Mouse (Mus musculus) intestine, embryonic 14.5 days (tissue): ENCODE measurements around the gene H2afx. TPM values are rescaled to one million over a fixed set of nuclear protein-coding genes. Genes with fewer than 3 reads are reported as not detected.
"Not testable (repeated sequence)": the region's sequence is repeated elsewhere in the genome, so short reads cannot be mapped to it uniquely, and the experiment has no call there.

Experiments
- ATAC-seq: fragments of 200-750 bp; cut with Nextera tagmentation; replicated peaks from 2 replicates; pipeline ENCODE4 v1.8.0; 2017; ENCODE audit warnings: low read depth, moderate number of reproducible peaks, moderate TSS enrichment, moderate library complexity; ENCODE audit not compliant: low FRiP score, low TSS enrichment
- DNase-seq: peaks from one replicate; pipeline ENCODE4 v3.0.0-alpha.2; 2018; ENCODE audit warnings: low spot score
- H3K27ac ChIP-seq: fragments of 300-500 bp; sonication (generic); 2 replicates; pipeline ENCODE4 v1.5.1; 2014; ENCODE audit warnings: low read depth, mild to moderate bottlenecking, control low read depth
- H3K27me3 ChIP-seq: fragments of 300-500 bp; sonication (generic); replicated peaks from 2 replicates; pipeline ENCODE4 v1.6.1; 2014; ENCODE audit warnings: low read length, control low read depth; ENCODE audit not compliant: control insufficient read depth, insufficient read depth
- H3K36me3 ChIP-seq: fragments of 300-500 bp; sonication (generic); 2 replicates; pipeline ENCODE4 v1.6.1; 2014; ENCODE audit warnings: low read length, control low read depth; ENCODE audit not compliant: control insufficient read depth, insufficient read depth
- H3K4me1 ChIP-seq: fragments of 300-500 bp; sonication (generic); replicated peaks from 2 replicates; pipeline ENCODE4 v1.6.1; 2014; ENCODE audit warnings: low read length, control low read depth, mixed read lengths; ENCODE audit not compliant: control insufficient read depth, insufficient read depth
- H3K4me2 ChIP-seq: fragments of 300-500 bp; sonication (generic); 2 replicates; pipeline ENCODE4 v1.6.1; 2014; ENCODE audit warnings: low read length
- H3K4me3 ChIP-seq: fragments of 300-500 bp; sonication (generic); 2 replicates; pipeline ENCODE4 v1.5.1; 2014; ENCODE audit warnings: low read depth, low read length, control low read depth, mixed read lengths
- H3K9ac ChIP-seq: fragments of 300-500 bp; sonication (generic); 2 replicates; pipeline ENCODE4 v1.6.1; 2014; ENCODE audit warnings: mild to moderate bottlenecking, low read length
- H3K9me3 ChIP-seq: fragments of 300-500 bp; sonication (generic); 2 replicates; pipeline ENCODE4 v1.6.1; 2016; ENCODE audit warnings: low read length, control low read depth; ENCODE audit not compliant: control insufficient read depth
- WGBS: fragments of 180-500 bp; shearing (Covaris S2); extraction: QIAGEN DNeasy Blood & Tissue Kit; methylation state at CpG from one replicate; pipeline ENCODE4 v1.1.7; 2014; 5-methylcytosine and 5-hydroxymethylcytosine counted together
- polyA plus RNA-seq: library from polyadenylated mRNA; unstranded; fragments of >200 nt; fragmentation: Nextera tagmentation; extraction: Ambion mirVana; gene quantifications from 2 replicates; pipeline ENCODE4 v1.2.1, GENCODE M21; 2014

H2afx gene
- polyA plus RNA-seq, 1 experiment from 2014 or later = 302 TPM

DNA sequence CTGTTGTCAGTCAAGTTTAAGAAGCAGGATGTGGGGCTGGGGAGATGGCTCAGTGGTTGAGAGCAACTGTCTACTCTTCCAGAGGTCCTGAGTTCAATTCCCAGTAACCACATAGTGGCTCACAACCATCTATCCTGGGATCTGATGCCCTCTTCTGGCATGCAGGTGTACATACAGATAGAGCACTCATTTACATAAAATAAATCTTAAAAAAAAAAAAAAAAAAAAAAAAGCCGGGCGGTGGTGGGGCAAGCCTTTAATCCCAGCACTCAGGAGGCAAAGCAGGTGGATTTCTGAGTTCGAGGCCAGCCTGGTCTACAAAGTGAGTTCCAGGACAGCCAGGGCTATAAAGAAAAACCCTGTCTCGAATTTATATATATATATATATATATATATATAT is 10.8 kb upstream of the H2afx start:
- H3K27me3 ChIP-seq, H3K9me3 ChIP-seq, ATAC-seq, H3K4me3 ChIP-seq, H3K27ac ChIP-seq, H3K36me3 ChIP-seq, H3K9ac ChIP-seq, DNase-seq, H3K4me2 ChIP-seq: not testable (repeated sequence)
- peaks cover 18% of the 10 kb centered on the region for H3K4me1 ChIP-seq
- 87% methylated on average over 4 of the region's 4 CpGs for WGBS

DNA sequence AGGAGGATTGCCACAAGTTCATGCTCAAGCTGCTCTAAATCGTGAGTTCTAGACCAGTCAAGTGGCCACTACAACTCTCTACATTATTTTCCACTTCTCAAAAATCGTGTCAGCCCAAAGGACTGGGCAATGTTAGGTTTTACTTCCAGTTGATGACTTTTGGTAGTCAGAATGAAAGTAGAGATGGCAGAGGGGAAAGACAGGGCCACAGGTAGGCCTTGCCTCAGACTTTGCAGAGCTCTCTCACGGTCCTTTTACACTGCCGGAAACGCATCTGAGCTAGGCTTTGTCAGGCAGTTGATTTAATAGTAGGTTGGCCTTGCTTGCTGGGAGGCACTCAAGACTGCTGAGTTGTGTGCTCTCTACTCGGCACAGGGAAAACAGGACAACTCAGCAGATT is 10.3 kb upstream of the H2afx start:
- Histone ChIP-seq H3K9ac (no peak overlapping the region), H3K4me2 (no peak overlapping the region), H3K27ac (no peak overlapping the region), H3K4me1 (peaks cover 13% of the 10 kb centered on the region), H3K9me3 (no peaks in the 10 kb centered on the region), H3K4me3 (no peak overlapping the region), H3K36me3 (peaks cover 12% of the 10 kb centered on the region), H3K27me3 (no peaks in the 10 kb centered on the region)
- DNase-seq = no peak
- no peak for ATAC-seq
- WGBS = 78% methylated on average over 6 of the region's 6 CpGs

DNA sequence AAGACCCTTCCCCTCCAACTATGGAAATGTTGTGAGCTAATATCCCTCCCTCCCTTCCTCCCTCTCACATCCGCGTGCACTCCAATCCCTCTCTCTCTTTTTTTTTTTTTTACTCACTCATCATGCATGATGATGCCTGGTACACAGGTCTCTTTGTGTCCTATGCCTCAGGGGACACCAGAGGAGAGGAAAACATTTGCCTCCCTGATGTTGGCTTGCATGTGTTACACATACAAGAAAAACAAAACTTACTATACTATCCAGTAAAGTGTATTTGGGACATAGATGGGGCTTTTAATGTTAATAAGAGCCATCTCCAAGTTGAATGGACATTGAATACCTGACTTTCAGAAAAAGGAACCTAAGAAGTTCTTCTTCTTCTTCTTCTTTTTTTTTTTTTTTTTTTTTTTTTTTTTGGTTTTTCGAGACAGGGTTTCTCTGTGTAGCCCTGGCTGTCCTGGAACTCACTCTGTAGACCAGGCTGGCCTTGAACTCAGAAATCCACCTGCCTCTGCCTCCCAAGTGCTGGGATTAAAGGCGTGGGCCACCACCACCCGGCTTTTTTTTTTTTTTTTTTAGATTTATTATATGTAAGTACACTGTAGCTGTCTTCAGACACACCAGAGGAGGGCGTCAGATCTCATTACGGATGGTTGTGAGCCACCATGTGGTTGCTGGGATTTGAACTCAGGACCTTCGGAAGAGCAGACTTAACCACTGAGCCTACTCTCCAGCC is 9.3 kb upstream of the H2afx start:
- 67% methylated on average over 7 of the region's 8 CpGs for whole genome bisulfite sequencing
- ATAC-seq, H3K9me3 ChIP-seq, H3K9ac ChIP-seq, H3K27me3 ChIP-seq, DNase-seq, H3K4me3 ChIP-seq: not testable (repeated sequence)
- Histone ChIP-seq H3K36me3 (peaks cover 22% of the 10 kb centered on the region), H3K27ac (0 out of 2 replicates have a peak overlapping the region, but pooled peaks have one; percentile 86), H3K4me2 (peak overlapping the region; percentile 68), H3K4me1 (peaks cover 11% of the 10 kb centered on the region)

DNA sequence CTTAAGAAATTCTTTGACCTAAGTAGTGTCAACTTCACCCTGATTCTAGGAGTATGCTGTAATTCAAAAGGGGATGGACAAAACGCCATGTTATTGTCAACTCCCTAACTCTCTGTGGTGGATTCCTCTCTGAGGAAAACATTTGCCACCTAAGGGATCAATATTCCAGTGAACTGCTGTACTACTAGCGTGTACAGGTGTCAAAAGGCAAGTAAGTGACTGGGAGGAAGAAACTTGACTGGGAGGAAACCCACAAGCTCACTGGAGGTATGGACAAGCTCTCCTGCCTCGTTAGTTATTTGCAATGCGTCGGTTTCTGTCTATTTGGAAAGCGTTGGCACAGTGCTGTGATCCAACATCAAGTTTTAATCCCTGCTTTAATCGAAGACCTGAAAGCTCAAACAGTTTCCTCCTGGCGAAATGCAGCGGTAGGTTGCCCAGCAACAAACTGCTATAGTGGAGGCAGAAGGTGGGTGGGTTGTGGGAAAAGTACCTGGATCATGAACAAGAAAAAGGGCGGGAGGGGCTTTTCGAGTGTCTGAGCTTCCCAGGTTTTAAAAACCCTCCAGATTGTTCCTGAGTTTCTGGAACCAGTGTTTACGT is 8.6 kb upstream of the H2afx start, which contains the start of gene Dpagt1:
Dpagt1 (plus strand) TSS at position 252 of the 603 bp plus-strand sequence.
- peak within 1 kb of the TSS; percentile 65 for H3K4me3 ChIP-seq
- 3% methylated on average over 12 of the region's 12 CpGs for WGBS

DNA sequence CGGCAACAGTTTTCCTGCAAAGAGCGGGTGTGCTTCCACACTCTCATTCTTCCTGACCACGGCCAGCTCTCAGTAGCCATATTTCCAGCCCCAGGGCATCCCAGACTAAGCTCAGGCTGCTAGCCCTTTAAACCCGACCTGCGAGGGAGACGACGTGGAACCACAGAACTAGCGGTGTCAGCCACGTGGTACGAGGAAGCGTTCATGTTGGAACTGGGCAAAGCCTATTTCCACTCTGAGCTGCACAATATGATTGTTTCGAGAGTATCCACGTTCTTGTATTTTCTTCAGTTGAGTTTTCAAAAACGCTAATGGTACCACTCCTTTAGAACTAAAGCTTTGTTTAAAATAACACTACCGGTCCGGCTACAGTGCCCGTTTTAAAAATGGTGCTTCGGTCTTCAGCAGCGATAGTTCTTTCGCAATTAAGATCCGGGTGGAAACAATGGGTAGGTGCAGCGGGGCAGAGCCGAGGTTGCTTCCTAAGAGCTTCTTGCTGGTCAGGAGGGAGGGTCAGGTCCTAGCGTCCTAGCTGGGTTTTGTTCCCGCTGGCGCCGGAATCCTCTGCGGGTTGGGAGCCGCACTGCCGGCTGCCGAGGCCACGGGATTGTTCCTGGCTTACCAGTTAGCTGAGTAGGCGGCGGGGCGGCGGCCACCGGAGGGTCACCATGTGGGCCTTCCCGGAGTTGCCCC is 8.0 kb upstream of the H2afx start:
- Histone ChIP-seq H3K27me3 (no peaks in the 10 kb centered on the region), H3K4me3 (peak overlapping the region; percentile 65), H3K9ac (peak overlapping the region; percentile 70), H3K27ac (peak overlapping the region; percentile 86), H3K4me2 (peak overlapping the region; percentile 68), H3K9me3 (no peaks in the 10 kb centered on the region), H3K36me3 (peaks cover 35% of the 10 kb centered on the region), H3K4me1 (peaks cover 11% of the 10 kb centered on the region)
- DNase-seq (peak; percentile 88), ATAC-seq (peak; percentile 91)
- WGBS = under 1% methylated on average over 38 of the region's 38 CpGs

More for the DNA sequence above, 8.6 kb upstream of the H2afx start, which contains the start of gene Dpagt1:
- DNase-seq = peak; percentile 86
- Histone ChIP-seq H3K36me3 (peaks cover 29% of the 10 kb centered on the region), H3K9me3 (no peaks in the 10 kb centered on the region), H3K27me3 (no peaks in the 10 kb centered on the region), H3K4me2 (peak within 1 kb of the TSS; percentile 68), H3K4me1 (peaks cover 11% of the 10 kb centered on the region), H3K9ac (peak within 1 kb of the TSS; percentile 70), H3K27ac (peak within 1 kb of the TSS; percentile 86)
- ATAC-seq = peak; percentile 16; the same call in 1 of the 2 replicates

DNA sequence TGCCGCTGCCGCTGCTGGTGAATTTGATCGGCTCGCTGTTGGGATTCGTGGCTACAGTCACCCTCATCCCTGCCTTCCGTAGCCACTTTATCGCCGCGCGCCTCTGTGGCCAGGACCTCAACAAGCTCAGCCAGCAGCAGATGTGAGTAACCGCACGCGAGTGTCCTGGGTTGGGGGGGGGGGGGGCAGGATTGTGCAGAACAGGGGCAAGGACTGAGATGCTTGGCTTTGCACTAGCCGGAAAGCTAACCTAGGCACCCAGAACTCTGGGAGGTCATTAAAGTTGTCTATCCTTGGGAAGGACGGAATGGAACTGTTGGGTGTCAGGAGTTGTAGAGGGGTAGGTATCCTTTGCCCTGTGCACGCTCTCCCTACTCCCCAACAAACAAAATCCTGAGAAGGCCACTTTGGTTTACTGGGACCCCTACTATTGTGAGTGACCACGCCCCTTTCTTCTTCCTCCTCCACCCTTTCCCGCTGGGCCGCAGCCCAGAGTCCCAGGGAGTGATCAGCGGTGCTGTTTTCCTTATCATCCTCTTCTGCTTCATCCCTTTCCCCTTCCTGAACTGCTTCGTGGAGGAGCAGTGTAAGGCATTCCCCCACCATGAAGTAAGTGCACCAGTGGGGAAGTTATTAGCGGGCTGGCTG is 7.3 kb upstream of the H2afx start:
- H3K4me3 ChIP-seq = peak overlapping the region; percentile 65
- no peaks in the 10 kb centered on the region for H3K27me3 ChIP-seq
- DNase-seq = peak; percentile 74
- ATAC-seq = peak; percentile 48; the same call in 1 of the 2 replicates
- peak overlapping the region; percentile 70 for H3K9ac ChIP-seq
- peaks cover 11% of the 10 kb centered on the region for H3K4me1 ChIP-seq
- H3K27ac ChIP-seq = peak overlapping the region; percentile 86
- peaks cover 42% of the 10 kb centered on the region for H3K36me3 ChIP-seq
- under 1% methylated on average over 22 of the region's 22 CpGs for WGBS
- no peaks in the 10 kb centered on the region for H3K9me3 ChIP-seq
- peak overlapping the region; percentile 68 for H3K4me2 ChIP-seq

DNA sequence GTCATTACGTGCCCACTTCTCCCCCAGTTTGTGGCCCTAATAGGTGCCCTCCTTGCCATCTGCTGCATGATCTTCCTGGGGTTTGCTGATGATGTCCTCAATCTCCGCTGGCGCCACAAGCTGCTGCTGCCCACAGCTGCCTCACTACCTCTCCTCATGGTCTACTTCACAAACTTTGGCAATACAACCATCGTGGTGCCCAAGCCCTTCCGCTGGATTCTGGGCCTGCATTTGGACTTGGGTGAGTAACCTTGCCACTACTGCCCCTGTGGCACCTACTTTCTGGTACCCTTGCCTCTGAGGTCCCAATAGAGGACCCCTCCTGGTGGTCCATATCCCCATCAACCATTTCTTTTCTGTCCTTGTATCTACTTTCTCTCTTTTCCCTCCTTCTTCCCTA is 6.6 kb upstream of the H2afx start:
- no peak for DNase-seq
- Histone ChIP-seq H3K4me1 (peaks cover 11% of the 10 kb centered on the region), H3K27ac (no peak overlapping the region), H3K9ac (peak overlapping the region; percentile 16; the same call in 1 of the 2 replicates), H3K9me3 (no peaks in the 10 kb centered on the region), H3K4me3 (peak overlapping the region; percentile 65; the same call in 1 of the 2 replicates), H3K36me3 (peaks cover 49% of the 10 kb centered on the region), H3K4me2 (peak overlapping the region; percentile 68), H3K27me3 (no peaks in the 10 kb centered on the region)
- ATAC-seq = no peak
- 91% methylated on average over 5 of the region's 5 CpGs for WGBS

DNA sequence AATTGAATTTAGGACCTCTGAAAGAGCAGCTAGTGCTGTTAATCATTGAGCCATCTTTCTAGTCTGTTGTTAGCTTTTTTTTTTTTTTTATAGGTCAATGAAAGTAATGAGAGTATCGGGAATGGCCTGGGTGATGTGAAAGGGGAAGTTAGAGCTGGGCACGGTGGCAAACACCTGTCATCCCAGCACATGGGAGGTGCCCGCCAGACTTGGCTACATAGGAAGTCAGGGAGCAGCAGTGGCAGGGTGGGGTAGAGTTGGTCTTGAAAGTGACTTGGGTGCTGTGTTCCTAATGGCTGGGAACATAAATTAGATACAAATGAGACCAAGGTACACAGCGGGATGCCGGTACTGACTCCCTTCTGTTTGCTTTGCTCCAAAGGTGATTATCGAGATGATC is 3.8 kb upstream of the H2afx start:
- 86% methylated on average over 6 of the region's 6 CpGs for WGBS
- H3K4me2 ChIP-seq = no peak overlapping the region
- H3K36me3 ChIP-seq = peaks cover 60% of the 10 kb centered on the region
- H3K27ac ChIP-seq = no peak overlapping the region
- H3K4me3 ChIP-seq = no peak overlapping the region
- no peak for DNase-seq
- no peaks in the 10 kb centered on the region for H3K9me3 ChIP-seq
- no peak for ATAC-seq
- no peaks in the 10 kb centered on the region for H3K27me3 ChIP-seq
- peaks cover 11% of the 10 kb centered on the region for H3K4me1 ChIP-seq
- no peak overlapping the region for H3K9ac ChIP-seq
